Mouse (Mus musculus): ENCODE measurements around the gene 2310046K23Rik.
A peak's percentile ranks its signal among the peaks of the same experiment; 100 is the strongest.
"Not testable (repeated sequence)": the region's sequence is repeated elsewhere in the genome, so short reads cannot be mapped to it uniquely, and the experiment has no call there.

The 2310046K23Rik gene

GRCm38 (mm10) chr3:92534411-92534810 is at the start of gene 2310046K23Rik:
Gene 2310046K23Rik, minus strand, starts transcription at chr3:92534511.
- no peak for DNase-seq (ENCODE audit: low spot score in 2 of 2)

GRCm38 (mm10) chr3:92583164-92583826 is 49.0 kb upstream of the 2310046K23Rik start:
- no peak for DNase-seq (ENCODE audit: low spot score in 2 of 2)

- DNase-seq (ENCODE audit: low spot score in 2 of 2), result peak in 1 of 2 experiments; percentile 19
Measured at GRCm38 (mm10) chr3:92579508-92579907, 45.2 kb upstream of the 2310046K23Rik start.

GRCm38 (mm10) chr3:92578652-92579413 is 44.5 kb upstream of the 2310046K23Rik start:
- DNase-seq (ENCODE audit: low spot score in 2 of 2), result no peak

- DNase-seq (ENCODE audit: low spot score in 2 of 2), result peak; percentile 41 to 63
Measured at GRCm38 (mm10) chr3:92573449-92574041, 39.2 kb upstream of the 2310046K23Rik start, which contains the start of gene Ivl. Gene Ivl, minus strand, starts transcription at chr3:92573735.

GRCm38 (mm10) chr3:92572514-92573155 is 38.3 kb upstream of the 2310046K23Rik start:
- no peak for DNase-seq (ENCODE audit: low spot score in 2 of 2)

GRCm38 (mm10) chr3:92568752-92569151 is 34.4 kb upstream of the 2310046K23Rik start:
- no peak for DNase-seq (ENCODE audit: low spot score in 2 of 2)

GRCm38 (mm10) chr3:92565418-92565817 is 31.1 kb upstream of the 2310046K23Rik start:
- no peak for DNase-seq (ENCODE audit: low spot score in 2 of 2)

- DNase-seq (ENCODE audit: low spot score in 2 of 2), result no peak
Measured at GRCm38 (mm10) chr3:92512325-92512724, 22.0 kb downstream of the 2310046K23Rik start.

GRCm38 (mm10) chr3:92510786-92511185 is 23.5 kb downstream of the 2310046K23Rik start:
- no peak for DNase-seq (ENCODE audit: low spot score in 2 of 2)

GRCm38 (mm10) chr3:92508185-92508584 is 26.1 kb downstream of the 2310046K23Rik start:
- DNase-seq (ENCODE audit: low spot score in 2 of 2), result no peak

GRCm38 (mm10) chr3:92503528-92503927 is 30.8 kb downstream of the 2310046K23Rik start:
- DNase-seq (ENCODE audit: low spot score in 2 of 2), result no peak

GRCm38 (mm10) chr3:92500393-92500792 is 33.9 kb downstream of the 2310046K23Rik start, which contains the start of gene Sprr4:
Gene Sprr4, minus strand, starts transcription at chr3:92500493.
- no peak for DNase-seq (ENCODE audit: low spot score in 2 of 2)

- DNase-seq (ENCODE audit: low spot score in 2 of 2), result not testable (repeated sequence)
Measured at GRCm38 (mm10) chr3:92490262-92490661, 44.0 kb downstream of the 2310046K23Rik start.

- DNase-seq (ENCODE audit: low spot score in 2 of 2), result peak in 1 of 2 experiments; percentile 27
Measured at GRCm38 (mm10) chr3:92486307-92486706, 48.0 kb downstream of the 2310046K23Rik start.

- DNase-seq (ENCODE audit: low spot score in 2 of 2), result peak; percentile 24 to 48
Measured at GRCm38 (mm10) chr3:92485863-92486262, 48.4 kb downstream of the 2310046K23Rik start, which contains the start of gene Sprr1a. Gene Sprr1a, minus strand, starts transcription at chr3:92485895.

Measured in urinary bladder, adult 18-20 months (tissue).